Mouse (Mus musculus): ENCODE measurements at regions not wholly inside any gene's neighbourhood (a gene's known extent, or its start where the extent isn't known, plus 50 kb on each side); places are given as distances from the start of the nearest gene placed in this dataset.
"Not testable (repeated sequence)": the region's sequence is repeated elsewhere in the genome, so short reads cannot be mapped to it uniquely, and the experiment has no call there.

GRCm38 (mm10) chr9:115422786-115423185, 112.6 kb upstream of the Stt3b start:
- Histone ChIP-seq H3K36me3 (no peaks in the 10 kb centered on the region), H3K9ac (no peak overlapping the region), H3K27ac (ENCODE audit: poor library complexity, severe bottlenecking) (no peak overlapping the region), H3K27me3 (replicated peaks) (no peaks in the 10 kb centered on the region), H3K4me3 (no peak overlapping the region), H3K9me3 (replicated peaks) (peaks cover 19% of the 10 kb centered on the region), H3K4me1 (replicated peaks) (no peaks in the 10 kb centered on the region), H3K4me2 (no peak overlapping the region)
- ATAC-seq (ENCODE audit: insufficient number of reproducible peaks, low FRiP score) = no peak
- 71% methylated on average over 7 of the region's 7 CpGs for WGBS

GRCm38 (mm10) chr9:115426682-115427081, 116.5 kb upstream of the Stt3b start:
- no peak overlapping the region for H3K4me2 ChIP-seq
- no peaks in the 10 kb centered on the region for H3K27me3 ChIP-seq (replicated peaks)
- 70% methylated on average over 8 of the region's 8 CpGs for whole genome bisulfite sequencing
- H3K27ac ChIP-seq (ENCODE audit: poor library complexity, severe bottlenecking) = no peak overlapping the region
- no peaks in the 10 kb centered on the region for H3K4me1 ChIP-seq (replicated peaks)
- H3K36me3 ChIP-seq = no peaks in the 10 kb centered on the region
- peaks cover 11% of the 10 kb centered on the region; the same call in 1 of the 2 replicates for H3K9me3 ChIP-seq (replicated peaks)
- no peak overlapping the region for H3K4me3 ChIP-seq
- ATAC-seq (ENCODE audit: insufficient number of reproducible peaks, low FRiP score) = no peak
- H3K9ac ChIP-seq = no peak overlapping the region

GRCm38 (mm10) chr9:115430271-115430670, 120.0 kb upstream of the Stt3b start:
- no peak overlapping the region for H3K27ac ChIP-seq (ENCODE audit: poor library complexity, severe bottlenecking)
- no peaks in the 10 kb centered on the region for H3K27me3 ChIP-seq (replicated peaks)
- H3K36me3 ChIP-seq = no peaks in the 10 kb centered on the region
- peaks cover 4% of the 10 kb centered on the region; the same call in 1 of the 2 replicates for H3K4me1 ChIP-seq (replicated peaks)
- WGBS = 46% methylated on average over 4 of the region's 4 CpGs
- H3K4me2 ChIP-seq = no peak overlapping the region
- H3K9ac ChIP-seq = no peak overlapping the region
- H3K9me3 ChIP-seq (replicated peaks) = peaks cover 11% of the 10 kb centered on the region; the same call in 1 of the 2 replicates
- no peak overlapping the region for H3K4me3 ChIP-seq
- ATAC-seq (ENCODE audit: insufficient number of reproducible peaks, low FRiP score) = no peak

- Histone ChIP-seq H3K27me3 (replicated peaks) (no peaks in the 10 kb centered on the region), H3K4me1 (replicated peaks) (peaks cover 4% of the 10 kb centered on the region; the same call in 1 of the 2 replicates), H3K9ac (no peak overlapping the region), H3K4me2 (no peak overlapping the region), H3K4me3 (no peak overlapping the region), H3K36me3 (no peaks in the 10 kb centered on the region), H3K9me3 (replicated peaks) (peaks cover 13% of the 10 kb centered on the region), H3K27ac (ENCODE audit: poor library complexity, severe bottlenecking) (no peak overlapping the region)
- 10% methylated on average over 5 of the region's 5 CpGs for WGBS
- no peak for ATAC-seq (ENCODE audit: insufficient number of reproducible peaks, low FRiP score)
Observed at GRCm38 (mm10) chr9:115434696-115435095, 124.5 kb upstream of the Stt3b start.

- H3K9ac ChIP-seq = no peak overlapping the region
- ATAC-seq (ENCODE audit: insufficient number of reproducible peaks, low FRiP score) = no peak
Observed at GRCm38 (mm10) chr9:115436301-115436700, 126.1 kb upstream of the Stt3b start.

GRCm38 (mm10) chr9:115438234-115438633, 128.0 kb upstream of the Stt3b start:
- H3K36me3 ChIP-seq; H3K4me2 ChIP-seq; H3K9ac ChIP-seq; H3K27ac ChIP-seq (ENCODE audit: poor library complexity, severe bottlenecking); ATAC-seq (ENCODE audit: insufficient number of reproducible peaks, low FRiP score); H3K27me3 ChIP-seq (replicated peaks); H3K4me1 ChIP-seq (replicated peaks); H3K4me3 ChIP-seq: not testable (repeated sequence)
- peaks cover 13% of the 10 kb centered on the region for H3K9me3 ChIP-seq (replicated peaks)
- WGBS = 93% methylated on average over 22 of the region's 22 CpGs

More at GRCm38 (mm10) chr9:115436301-115436700, 126.1 kb upstream of the Stt3b start:
- peaks cover 13% of the 10 kb centered on the region for H3K9me3 ChIP-seq (replicated peaks)
- WGBS = 79% methylated on average over 3 of the region's 3 CpGs
- no peaks in the 10 kb centered on the region for H3K27me3 ChIP-seq (replicated peaks)
- H3K4me3 ChIP-seq = no peak overlapping the region
- H3K36me3 ChIP-seq = no peaks in the 10 kb centered on the region
- H3K4me2 ChIP-seq = no peak overlapping the region
- peaks cover 4% of the 10 kb centered on the region; the same call in 1 of the 2 replicates for H3K4me1 ChIP-seq (replicated peaks)
- no peak overlapping the region for H3K27ac ChIP-seq (ENCODE audit: poor library complexity, severe bottlenecking)

GRCm38 (mm10) chr9:115446681-115447080, 136.5 kb upstream of the Stt3b start:
- H3K4me3 ChIP-seq = no peak overlapping the region
- H3K27ac ChIP-seq (ENCODE audit: poor library complexity, severe bottlenecking) = no peak overlapping the region
- no peak for ATAC-seq (ENCODE audit: insufficient number of reproducible peaks, low FRiP score)
- H3K27me3 ChIP-seq (replicated peaks) = no peaks in the 10 kb centered on the region
- H3K9me3 ChIP-seq (replicated peaks) = no peaks in the 10 kb centered on the region
- H3K4me2 ChIP-seq = no peak overlapping the region
- H3K36me3 ChIP-seq = no peaks in the 10 kb centered on the region
- H3K9ac ChIP-seq = no peak overlapping the region
- H3K4me1 ChIP-seq (replicated peaks) = no peaks in the 10 kb centered on the region
- WGBS = 74% methylated on average over 11 of the region's 11 CpGs

- Histone ChIP-seq H3K9me3 (replicated peaks) (no peaks in the 10 kb centered on the region), H3K9ac (no peak overlapping the region), H3K4me3 (no peak overlapping the region), H3K36me3 (no peaks in the 10 kb centered on the region), H3K4me1 (replicated peaks) (no peaks in the 10 kb centered on the region), H3K4me2 (no peak overlapping the region), H3K27me3 (replicated peaks) (no peaks in the 10 kb centered on the region), H3K27ac (ENCODE audit: poor library complexity, severe bottlenecking) (no peak overlapping the region)
- WGBS = 75% methylated on average over 5 of the region's 5 CpGs
- ATAC-seq (ENCODE audit: insufficient number of reproducible peaks, low FRiP score) = no peak
Observed at GRCm38 (mm10) chr9:115450741-115451320, 140.6 kb upstream of the Stt3b start.

- ATAC-seq (ENCODE audit: insufficient number of reproducible peaks, low FRiP score) = no peak
- peaks cover 12% of the 10 kb centered on the region for H3K4me1 ChIP-seq (replicated peaks)
- H3K27ac ChIP-seq (ENCODE audit: poor library complexity, severe bottlenecking) = no peak overlapping the region
- WGBS = 86% methylated on average over 7 of the region's 7 CpGs
- H3K36me3 ChIP-seq = no peaks in the 10 kb centered on the region
- H3K27me3 ChIP-seq (replicated peaks) = no peaks in the 10 kb centered on the region
- no peak overlapping the region for H3K9ac ChIP-seq
- no peak overlapping the region for H3K4me3 ChIP-seq
- H3K9me3 ChIP-seq (replicated peaks) = no peaks in the 10 kb centered on the region
- H3K4me2 ChIP-seq = no peak overlapping the region
Observed at GRCm38 (mm10) chr9:115454771-115455170, 144.6 kb upstream of the Stt3b start.

GRCm38 (mm10) chr9:115456121-115456520, 145.9 kb upstream of the Stt3b start:
- no peak for ATAC-seq (ENCODE audit: insufficient number of reproducible peaks, low FRiP score)
- Histone ChIP-seq H3K4me3 (no peak overlapping the region), H3K36me3 (no peaks in the 10 kb centered on the region), H3K27me3 (replicated peaks) (no peaks in the 10 kb centered on the region), H3K9me3 (replicated peaks) (no peaks in the 10 kb centered on the region), H3K4me2 (no peak overlapping the region), H3K9ac (no peak overlapping the region), H3K27ac (ENCODE audit: poor library complexity, severe bottlenecking) (no peak overlapping the region), H3K4me1 (replicated peaks) (peaks cover 12% of the 10 kb centered on the region)
- WGBS = 35% methylated on average over 3 of the region's 3 CpGs

GRCm38 (mm10) chr9:115456638-115457037, 146.4 kb upstream of the Stt3b start:
- H3K27ac ChIP-seq (ENCODE audit: poor library complexity, severe bottlenecking) = no peak overlapping the region
- H3K9ac ChIP-seq = no peak overlapping the region
- ATAC-seq (ENCODE audit: insufficient number of reproducible peaks, low FRiP score) = no peak
- no peaks in the 10 kb centered on the region for H3K27me3 ChIP-seq (replicated peaks)
- 28% methylated on average over 6 of the region's 6 CpGs for WGBS
- H3K36me3 ChIP-seq = no peaks in the 10 kb centered on the region
- H3K4me3 ChIP-seq = no peak overlapping the region
- no peaks in the 10 kb centered on the region for H3K9me3 ChIP-seq (replicated peaks)
- no peak overlapping the region for H3K4me2 ChIP-seq
- peaks cover 12% of the 10 kb centered on the region for H3K4me1 ChIP-seq (replicated peaks)
